Mouse (Mus musculus): ENCODE results near the gene Fry. TPM values are rescaled to one million over a fixed set of nuclear protein-coding genes. Genes with fewer than 3 reads are reported as not detected.

The Fry gene
- polyA plus RNA-seq, 1 experiment = 5.6 TPM

DNA sequence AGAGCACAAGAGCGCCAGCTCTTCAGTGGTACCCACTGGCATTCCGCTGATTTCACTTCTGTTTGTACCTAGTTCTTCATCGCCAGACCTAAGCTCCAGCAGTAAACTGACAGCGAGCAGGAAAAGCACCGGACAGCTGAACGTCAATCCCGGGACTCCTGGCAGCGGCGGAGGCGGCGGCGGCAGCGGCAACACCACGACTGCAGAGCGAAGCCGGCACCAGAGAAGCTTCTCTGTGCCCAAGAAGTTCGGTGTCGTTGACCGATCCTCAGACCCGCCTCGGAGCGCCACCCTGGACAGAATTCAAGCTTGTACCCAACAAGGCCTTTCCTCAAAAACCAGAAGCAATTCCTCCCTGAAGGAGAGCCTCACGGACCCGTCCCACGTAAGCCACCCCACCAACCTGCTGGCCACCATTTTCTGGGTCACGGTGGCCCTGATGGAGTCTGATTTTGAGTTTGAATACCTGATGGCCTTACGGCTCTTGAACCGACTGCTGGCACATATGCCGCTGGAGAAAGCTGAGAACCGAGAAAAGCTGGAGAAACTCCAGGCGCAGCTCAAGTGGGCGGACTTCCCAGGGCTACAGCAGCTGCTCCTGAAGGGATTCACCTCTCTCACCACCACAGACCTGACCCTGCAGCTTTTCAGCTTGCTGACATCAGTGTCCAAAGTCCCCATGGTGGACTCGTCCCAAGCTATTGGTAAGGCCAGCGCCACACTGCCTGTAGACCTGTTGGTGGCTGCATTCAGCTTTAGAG lies 318.4 kb downstream of the Fry start:
- Histone ChIP-seq H3K36me3 (ENCODE audit: control insufficient read depth, insufficient read depth, low read length) (peaks cover 7% of the 10 kb centered on the region), H3K4me1 (ENCODE audit: control insufficient read depth, insufficient read depth, insufficient read length, low read length) (no peaks in the 10 kb centered on the region), H3K4me3 (ENCODE audit: low read depth, low read length) (peak overlapping the region; percentile 10; the same call in 1 of the 2 replicates), H3K27ac (ENCODE audit: insufficient read depth, low read depth, low read length) (no peak overlapping the region), H3K27me3 (ENCODE audit: control insufficient read depth, insufficient read depth, low read length) (no peaks in the 10 kb centered on the region)
- TF ChIP-seq POLR2A (IDR thresholded peaks at IDR 0.05; ENCODE audit: low read depth, low read length) = no peak
- TF ChIP-seq CTCF (IDR thresholded peaks at IDR 0.05; ENCODE audit: extremely low read depth, insufficient read length, insufficient replicate concordance, low read depth, low read length) = no peak
- 47% methylated on average over 34 of the region's 34 CpGs for WGBS

DNA sequence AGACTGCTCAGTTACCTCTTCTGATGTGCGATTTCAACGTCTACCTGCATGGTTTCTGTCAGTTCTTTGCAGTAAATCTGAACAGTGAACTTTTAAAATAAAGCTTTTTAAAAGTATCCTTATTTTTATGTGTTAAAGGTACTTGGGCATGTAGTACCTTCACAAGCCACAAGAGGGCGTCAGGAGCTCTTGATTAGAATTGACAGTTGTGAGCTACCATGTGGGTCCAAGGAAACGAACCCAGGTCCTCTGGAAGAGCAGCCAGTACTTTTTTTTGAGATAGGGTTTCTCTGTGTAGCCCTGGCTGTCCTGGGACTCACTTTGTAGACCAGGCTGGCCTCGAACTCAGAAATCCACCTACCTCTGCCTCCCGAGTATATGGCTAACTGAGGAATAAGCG lies 323.2 kb downstream of the Fry start:
- H3K4me3 ChIP-seq (ENCODE audit: low read depth, low read length) = no peak overlapping the region
- H3K27me3 ChIP-seq (ENCODE audit: control insufficient read depth, insufficient read depth, low read length) = no peaks in the 10 kb centered on the region
- 41% methylated on average over 7 of the region's 7 CpGs for WGBS
- no peak overlapping the region for H3K27ac ChIP-seq (ENCODE audit: insufficient read depth, low read depth, low read length)
- peak; percentile 52; the same call in 1 of the 2 replicates for TF ChIP-seq CTCF (IDR thresholded peaks at IDR 0.05; ENCODE audit: extremely low read depth, insufficient read length, insufficient replicate concordance, low read depth, low read length)
- TF ChIP-seq POLR2A (IDR thresholded peaks at IDR 0.05; ENCODE audit: low read depth, low read length) = no peak
- H3K4me1 ChIP-seq (ENCODE audit: control insufficient read depth, insufficient read depth, insufficient read length, low read length) = no peaks in the 10 kb centered on the region
- peaks cover 2% of the 10 kb centered on the region; the same call in 1 of the 2 replicates for H3K36me3 ChIP-seq (ENCODE audit: control insufficient read depth, insufficient read depth, low read length)

DNA sequence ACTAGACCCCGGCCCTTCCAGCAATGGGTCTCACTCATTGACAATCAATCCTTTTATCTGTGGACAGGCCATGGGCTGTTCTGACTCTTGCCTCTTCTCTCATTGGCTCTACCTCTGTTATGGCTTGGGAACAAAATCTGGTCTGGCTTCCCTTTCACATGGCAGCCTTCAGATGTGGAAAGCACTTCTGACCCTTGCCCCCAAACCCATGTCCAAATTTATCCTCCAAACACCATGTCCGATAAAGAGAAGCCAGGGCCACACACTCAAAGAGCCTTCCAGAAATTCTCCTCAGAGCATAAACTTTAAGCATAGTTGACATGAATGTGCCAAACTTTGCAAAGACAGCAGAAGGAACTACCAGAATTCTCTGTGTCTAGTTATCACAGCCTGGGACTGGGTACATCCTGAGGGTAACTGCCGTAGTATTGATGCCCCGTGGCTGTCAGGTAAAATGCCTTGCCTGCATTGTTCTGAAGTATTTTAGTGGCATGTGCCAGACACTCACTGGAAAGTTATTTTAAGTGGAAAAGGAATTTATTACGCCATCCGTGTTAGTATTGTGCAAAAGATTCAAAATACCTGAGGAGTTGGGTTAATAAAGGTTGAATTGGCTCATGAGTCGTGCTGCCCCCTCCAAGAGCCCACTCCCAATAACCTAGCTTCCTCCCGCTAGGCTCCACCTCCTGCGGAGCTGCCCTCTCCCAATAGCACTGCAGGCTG lies 333.0 kb downstream of the Fry start:
- TF ChIP-seq POLR2A (IDR thresholded peaks at IDR 0.05; ENCODE audit: low read depth, low read length) (no peak), CTCF (IDR thresholded peaks at IDR 0.05; ENCODE audit: extremely low read depth, insufficient read length, insufficient replicate concordance, low read depth, low read length) (no peak)
- H3K36me3 ChIP-seq (ENCODE audit: control insufficient read depth, insufficient read depth, low read length) = peaks cover 9% of the 10 kb centered on the region
- H3K4me3 ChIP-seq (ENCODE audit: low read depth, low read length) = no peak overlapping the region
- no peak overlapping the region for H3K27ac ChIP-seq (ENCODE audit: insufficient read depth, low read depth, low read length)
- WGBS = 85% methylated on average over 9 of the region's 9 CpGs
- H3K4me1 ChIP-seq (ENCODE audit: control insufficient read depth, insufficient read depth, insufficient read length, low read length) = no peaks in the 10 kb centered on the region
- no peaks in the 10 kb centered on the region for H3K27me3 ChIP-seq (ENCODE audit: control insufficient read depth, insufficient read depth, low read length)

DNA sequence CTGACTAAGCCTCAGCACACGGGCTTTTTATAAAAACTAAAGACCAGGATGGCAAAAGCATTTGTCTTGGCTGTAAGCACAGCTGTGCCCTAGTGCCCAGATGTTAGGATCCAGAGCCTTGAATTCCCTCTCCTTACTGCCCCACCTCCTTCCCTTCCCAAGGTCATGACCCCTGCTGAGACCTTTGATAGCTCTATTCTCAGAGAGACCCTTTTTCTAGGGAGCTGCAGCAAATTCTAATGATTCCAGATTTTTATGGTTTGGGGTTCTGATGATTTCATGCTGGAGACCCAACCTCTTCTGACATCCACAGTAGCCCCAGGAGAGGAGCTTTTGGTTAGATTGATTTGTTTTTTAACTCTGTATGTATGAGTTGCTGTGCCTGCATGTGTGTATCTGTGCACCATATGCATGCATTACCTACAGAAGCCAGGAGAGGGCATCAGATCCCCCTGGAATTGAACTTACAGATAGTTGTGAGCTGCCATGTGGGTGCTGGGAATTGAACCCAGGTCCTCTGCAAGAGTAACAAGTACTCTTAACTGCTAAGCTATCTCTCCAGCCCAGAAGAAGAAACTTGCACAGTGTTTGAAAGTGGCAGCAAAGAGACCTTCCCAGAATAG lies 333.7 kb downstream of the Fry start:
- TF ChIP-seq POLR2A (IDR thresholded peaks at IDR 0.05; ENCODE audit: low read depth, low read length) = no peak
- TF ChIP-seq CTCF (IDR thresholded peaks at IDR 0.05; ENCODE audit: extremely low read depth, insufficient read length, insufficient replicate concordance, low read depth, low read length) = no peak
- Histone ChIP-seq H3K4me1 (ENCODE audit: control insufficient read depth, insufficient read depth, insufficient read length, low read length) (no peaks in the 10 kb centered on the region), H3K27ac (ENCODE audit: insufficient read depth, low read depth, low read length) (no peak overlapping the region), H3K4me3 (ENCODE audit: low read depth, low read length) (no peak overlapping the region), H3K36me3 (ENCODE audit: control insufficient read depth, insufficient read depth, low read length) (peaks cover 9% of the 10 kb centered on the region), H3K27me3 (ENCODE audit: control insufficient read depth, insufficient read depth, low read length) (no peaks in the 10 kb centered on the region)
- 80% methylated on average over 1 of the region's 1 CpGs for WGBS

DNA sequence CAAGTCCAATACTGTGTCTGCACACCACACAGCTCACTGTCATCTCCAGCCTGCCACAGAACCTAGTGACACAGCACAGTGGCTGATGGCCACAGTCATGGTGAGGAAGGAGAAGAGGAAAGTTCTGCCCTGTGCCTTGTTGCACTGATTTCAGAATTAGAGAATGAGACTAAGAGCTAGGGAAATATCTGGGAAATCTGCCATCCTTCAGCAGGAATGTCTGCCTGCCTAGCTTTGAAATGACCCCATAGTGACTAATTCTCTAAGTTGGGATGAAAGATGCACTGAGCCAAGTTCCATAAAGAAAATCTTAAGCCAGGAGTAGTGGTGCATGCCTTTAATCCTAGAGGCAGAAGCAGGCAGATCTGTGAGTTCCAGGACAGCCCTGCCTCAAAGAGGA lies 334.2 kb downstream of the Fry start:
- peaks cover 9% of the 10 kb centered on the region for H3K36me3 ChIP-seq (ENCODE audit: control insufficient read depth, insufficient read depth, low read length)
- H3K27ac ChIP-seq (ENCODE audit: insufficient read depth, low read depth, low read length) = no peak overlapping the region
- TF ChIP-seq CTCF (IDR thresholded peaks at IDR 0.05; ENCODE audit: extremely low read depth, insufficient read length, insufficient replicate concordance, low read depth, low read length) (no peak), POLR2A (IDR thresholded peaks at IDR 0.05; ENCODE audit: low read depth, low read length) (no peak)
- no peak overlapping the region for H3K4me3 ChIP-seq (ENCODE audit: low read depth, low read length)
- H3K27me3 ChIP-seq (ENCODE audit: control insufficient read depth, insufficient read depth, low read length) = no peaks in the 10 kb centered on the region
- H3K4me1 ChIP-seq (ENCODE audit: control insufficient read depth, insufficient read depth, insufficient read length, low read length) = no peaks in the 10 kb centered on the region

DNA sequence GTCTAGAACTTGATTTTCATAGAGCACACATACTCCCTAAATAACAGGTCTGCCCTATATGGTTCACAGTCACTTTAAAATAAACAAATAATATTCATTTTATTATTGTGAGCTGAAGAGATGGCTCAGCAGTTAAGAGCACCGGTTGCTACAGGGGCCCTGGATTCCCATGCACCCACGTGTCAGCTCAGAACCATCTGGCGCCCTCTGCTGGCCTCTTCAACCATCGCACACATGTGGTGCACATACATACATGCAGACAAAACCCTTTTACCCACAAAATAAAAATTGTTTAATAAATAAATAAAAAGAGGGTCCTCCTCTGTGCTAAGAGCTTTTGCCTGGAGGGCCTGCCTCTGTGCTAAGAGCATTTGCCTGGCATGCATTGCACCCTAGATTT lies 335.0 kb downstream of the Fry start:
- 89% methylated on average over 4 of the region's 4 CpGs for WGBS
- no peaks in the 10 kb centered on the region for H3K4me1 ChIP-seq (ENCODE audit: control insufficient read depth, insufficient read depth, insufficient read length, low read length)
- no peaks in the 10 kb centered on the region for H3K27me3 ChIP-seq (ENCODE audit: control insufficient read depth, insufficient read depth, low read length)
- 0 out of 2 replicates have a peak, but pooled peaks have one; percentile 5 for TF ChIP-seq CTCF (IDR thresholded peaks at IDR 0.05; ENCODE audit: extremely low read depth, insufficient read length, insufficient replicate concordance, low read depth, low read length)
- no peak for TF ChIP-seq POLR2A (IDR thresholded peaks at IDR 0.05; ENCODE audit: low read depth, low read length)
- H3K36me3 ChIP-seq (ENCODE audit: control insufficient read depth, insufficient read depth, low read length) = peaks cover 9% of the 10 kb centered on the region
- H3K27ac ChIP-seq (ENCODE audit: insufficient read depth, low read depth, low read length) = no peak overlapping the region
- H3K4me3 ChIP-seq (ENCODE audit: low read depth, low read length) = no peak overlapping the region
